Mouse (Mus musculus): ENCODE data around the gene Gal3st2c. TPM values are rescaled to one million over a fixed set of nuclear protein-coding genes. Genes with fewer than 3 reads are reported as not detected.

Gal3st2c gene
- total and polyA plus RNA-seq, 3 experiments: under 0.01 to 0.06 TPM; not detected in 1

DNA sequence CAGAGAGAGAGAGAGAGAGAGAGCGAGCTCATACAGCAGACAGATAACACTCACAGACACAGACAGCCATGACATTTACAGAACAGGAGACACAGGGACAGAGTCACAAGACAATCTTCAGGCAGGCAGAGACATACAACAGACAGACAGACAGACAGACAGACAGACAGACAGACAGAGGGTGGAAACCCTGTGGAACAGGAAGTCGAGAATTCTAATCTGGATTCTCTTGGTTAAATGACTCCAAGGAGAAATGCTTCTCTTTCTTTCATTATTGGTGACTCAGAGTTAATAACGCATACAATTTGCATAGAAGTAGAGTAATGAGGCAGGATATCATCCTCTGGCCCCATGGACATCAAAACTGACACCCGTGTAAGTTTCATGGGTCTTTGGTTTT is 56.2 kb downstream of the Gal3st2c start:
- Histone ChIP-seq H3K9me3 (replicated peaks; ENCODE audit: insufficient read depth, low read length) (no peaks in the 10 kb centered on the region), H3K79me2 (ENCODE audit: control insufficient read depth, insufficient read depth, low read length, poor library complexity) (no peaks in the 10 kb centered on the region), H3K36me3 (ENCODE audit: control insufficient read depth in 1 of 2, insufficient read depth in 2 of 2, low read length in 2 of 2) (no peaks in the 10 kb centered on the region), H3K4me3 (ENCODE audit: control insufficient read depth in 1 of 2, insufficient read depth in 1 of 2, low read depth in 2 of 2, low read length in 2 of 2) (no peak overlapping the region), H3K9ac (ENCODE audit: control insufficient read depth, low read depth, low read length, poor library complexity, severe bottlenecking) (0 out of 2 replicates have a peak overlapping the region, but pooled peaks have one; percentile 19), H3K27ac (ENCODE audit: control insufficient read depth, low read depth, low read length) (no peak overlapping the region), H3K4me1 (ENCODE audit: control insufficient read depth in 1 of 2, insufficient read depth in 2 of 2, low read length in 2 of 2) (peaks cover 0 to 6% of the 10 kb centered on the region in 2 experiments; a peak in 2 of 4 replicates), H3K27me3 (ENCODE audit: control insufficient read depth in 1 of 2, insufficient read depth in 2 of 2, low read length in 2 of 2) (no peaks in the 10 kb centered on the region; a peak in 1 of 4 replicates)
- no peak for TF ChIP-seq ZMIZ1 (IDR thresholded peaks at IDR 0.05; ENCODE audit: low read depth, low read length)
- no peak for TF ChIP-seq MAX (IDR thresholded peaks at IDR 0.05; ENCODE audit: low read length)
- TF ChIP-seq NELFE (IDR thresholded peaks at IDR 0.05; ENCODE audit: low read depth, low read length): no peak
- no peak for TF ChIP-seq MEF2A (IDR thresholded peaks at IDR 0.05; ENCODE audit: extremely low read depth, insufficient replicate concordance, low read depth, low read length, poor library complexity, severe bottlenecking)
- no peak for TF ChIP-seq USF1 (IDR thresholded peaks at IDR 0.05; ENCODE audit: low read depth, low read length)
- no peak for TF ChIP-seq UBTF (IDR thresholded peaks at IDR 0.05; ENCODE audit: borderline replicate concordance, insufficient read depth, low read depth, low read length)
- TF ChIP-seq MYB (IDR thresholded peaks at IDR 0.05; ENCODE audit: low read depth, low read length): no peak
- no peak for TF ChIP-seq EP300 (IDR thresholded peaks at IDR 0.05; ENCODE audit: low read depth in 1 of 2, low read length in 2 of 2)
- no peak for TF ChIP-seq JUND (IDR thresholded peaks at IDR 0.05; ENCODE audit: low read depth, low read length)
- no peak for TF ChIP-seq SIN3A (IDR thresholded peaks at IDR 0.05; ENCODE audit: low read length)
- no peak for TF ChIP-seq NRF1 (IDR thresholded peaks at IDR 0.05; ENCODE audit: insufficient read depth, low read depth, low read length, poor library complexity, severe bottlenecking)
- TF ChIP-seq E2F4 (IDR thresholded peaks at IDR 0.05; ENCODE audit: borderline replicate concordance, low read depth, low read length): no peak
- no peak for TF ChIP-seq MYC (IDR thresholded peaks at IDR 0.05; ENCODE audit: low read depth, low read length)
- peak; percentile 47 for DNase-seq (ENCODE audit: low read depth, low spot score)

DNA sequence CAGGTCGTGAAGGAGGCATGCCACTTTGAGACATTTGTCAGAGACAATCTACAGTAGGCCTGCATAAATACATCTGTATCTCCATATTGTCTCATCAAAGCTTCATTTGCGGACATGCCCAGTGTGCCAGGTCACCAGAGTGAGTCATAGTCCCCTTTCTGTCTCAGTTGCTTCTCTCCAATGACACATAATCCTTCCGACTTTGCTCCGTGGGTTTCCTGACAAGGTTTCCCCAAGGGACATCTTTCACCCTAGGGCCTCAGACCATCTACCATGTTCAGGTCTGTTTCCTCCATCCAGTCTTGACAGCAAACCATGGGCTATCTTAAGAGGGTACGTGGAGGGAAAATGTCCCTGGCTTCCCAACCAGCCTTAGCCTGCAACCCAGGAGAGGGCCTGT is 60.8 kb downstream of the Gal3st2c start:
- Histone ChIP-seq H3K27me3 (ENCODE audit: control insufficient read depth in 1 of 2, insufficient read depth in 2 of 2, low read length in 2 of 2) (no peaks in the 10 kb centered on the region), H3K79me2 (ENCODE audit: control insufficient read depth, insufficient read depth, low read length, poor library complexity) (no peaks in the 10 kb centered on the region), H3K27ac (ENCODE audit: control insufficient read depth, low read depth, low read length) (no peak overlapping the region), H3K36me3 (ENCODE audit: control insufficient read depth in 1 of 2, insufficient read depth in 2 of 2, low read length in 2 of 2) (peaks cover 0 to 8% of the 10 kb centered on the region in 2 experiments; a peak in 2 of 4 replicates), H3K9me3 (replicated peaks; ENCODE audit: insufficient read depth, low read length) (no peaks in the 10 kb centered on the region), H3K9ac (ENCODE audit: control insufficient read depth, low read depth, low read length, poor library complexity, severe bottlenecking) (no peak overlapping the region), H3K4me1 (ENCODE audit: control insufficient read depth in 1 of 2, insufficient read depth in 2 of 2, low read length in 2 of 2) (peaks cover 11 to 17% of the 10 kb centered on the region in 2 experiments), H3K4me3 (ENCODE audit: control insufficient read depth in 1 of 2, insufficient read depth in 1 of 2, low read depth in 2 of 2, low read length in 2 of 2) (no peak overlapping the region)
- TF ChIP-seq RAD21 (IDR thresholded peaks at IDR 0.05; ENCODE audit: low read depth, low read length) (no peak), ZC3H11A (IDR thresholded peaks at IDR 0.05; ENCODE audit: low read depth, low read length) (no peak), ZKSCAN1 (IDR thresholded peaks at IDR 0.05; ENCODE audit: low read depth, low read length) (no peak), MAZ (IDR thresholded peaks at IDR 0.05; ENCODE audit: low read depth, low read length) (no peak), SIN3A (IDR thresholded peaks at IDR 0.05; ENCODE audit: low read length) (no peak), POLR2A (IDR thresholded peaks at IDR 0.05; ENCODE audit: control insufficient read depth in 1 of 2, insufficient read depth in 1 of 2, low read depth in 1 of 2, low read length in 2 of 2, poor library complexity in 1 of 2) (no peak), TCF12 (IDR thresholded peaks at IDR 0.05; ENCODE audit: low read depth, low read length) (no peak), UBTF (IDR thresholded peaks at IDR 0.05; ENCODE audit: borderline replicate concordance, insufficient read depth, low read depth, low read length) (no peak), E2F4 (IDR thresholded peaks at IDR 0.05; ENCODE audit: borderline replicate concordance, low read depth, low read length) (no peak), POLR2AphosphoS2 (IDR thresholded peaks at IDR 0.05; ENCODE audit: low read length) (no peak), MEF2A (IDR thresholded peaks at IDR 0.05; ENCODE audit: extremely low read depth, insufficient replicate concordance, low read depth, low read length, poor library complexity, severe bottlenecking) (no peak), HCFC1 (IDR thresholded peaks at IDR 0.05; ENCODE audit: low read depth, low read length) (no peak), CHD2 (IDR thresholded peaks at IDR 0.05; ENCODE audit: low read length) (no peak), BHLHE40 (IDR thresholded peaks at IDR 0.05; ENCODE audit: borderline replicate concordance, low read depth, low read length) (no peak), NELFE (IDR thresholded peaks at IDR 0.05; ENCODE audit: low read depth, low read length) (no peak), MAX (IDR thresholded peaks at IDR 0.05; ENCODE audit: low read length) (no peak)
- no peak for DNase-seq (ENCODE audit: low read depth, low spot score)
